Mouse (Mus musculus) E14TG2a.4 (cell line): ENCODE measurements around the gene Zfp605.
"Not testable (repeated sequence)": the region's sequence is repeated elsewhere in the genome, so short reads cannot be mapped to it uniquely, and the experiment has no call there.

Source experiments
- H3K27me3 ChIP-seq: 2 replicates; pipeline ENCODE4 v1.6.1; 2014; ENCODE audit warnings: low read length, control low read depth; ENCODE audit not compliant: insufficient read depth
- H3K36me3 ChIP-seq: 2 replicates; pipeline ENCODE4 v1.6.1; 2014; ENCODE audit warnings: low read length, control low read depth; ENCODE audit not compliant: insufficient read depth
- H3K4me1 ChIP-seq: replicated peaks from 2 replicates; pipeline ENCODE4 v1.6.1; 2014; ENCODE audit warnings: low read depth, low read length, control low read depth
- H3K4me3 ChIP-seq: replicated peaks from 2 replicates; pipeline ENCODE4 v1.5.1; 2014; ENCODE audit warnings: mild to moderate bottlenecking, low read length
- H3K9me3 ChIP-seq: 2 replicates; pipeline ENCODE4 v1.6.1; 2014; ENCODE audit warnings: low read length, control low read depth
- CTCF ChIP-seq: conservative IDR thresholded peaks from 2 replicates; pipeline ENCODE4 v1.5.1; 2014; ENCODE audit warnings: low read length
- NANOG ChIP-seq: IDR thresholded peaks from 2 replicates; pipeline ENCODE4 v1.6.1; 2014; ENCODE audit warnings: borderline replicate concordance, low read length, mixed read lengths
- POU5F1 ChIP-seq: IDR thresholded peaks from 2 replicates; pipeline ENCODE4 v1.6.1; 2014; ENCODE audit warnings: low read length, borderline replicate concordance

Gene Zfp605

DNA sequence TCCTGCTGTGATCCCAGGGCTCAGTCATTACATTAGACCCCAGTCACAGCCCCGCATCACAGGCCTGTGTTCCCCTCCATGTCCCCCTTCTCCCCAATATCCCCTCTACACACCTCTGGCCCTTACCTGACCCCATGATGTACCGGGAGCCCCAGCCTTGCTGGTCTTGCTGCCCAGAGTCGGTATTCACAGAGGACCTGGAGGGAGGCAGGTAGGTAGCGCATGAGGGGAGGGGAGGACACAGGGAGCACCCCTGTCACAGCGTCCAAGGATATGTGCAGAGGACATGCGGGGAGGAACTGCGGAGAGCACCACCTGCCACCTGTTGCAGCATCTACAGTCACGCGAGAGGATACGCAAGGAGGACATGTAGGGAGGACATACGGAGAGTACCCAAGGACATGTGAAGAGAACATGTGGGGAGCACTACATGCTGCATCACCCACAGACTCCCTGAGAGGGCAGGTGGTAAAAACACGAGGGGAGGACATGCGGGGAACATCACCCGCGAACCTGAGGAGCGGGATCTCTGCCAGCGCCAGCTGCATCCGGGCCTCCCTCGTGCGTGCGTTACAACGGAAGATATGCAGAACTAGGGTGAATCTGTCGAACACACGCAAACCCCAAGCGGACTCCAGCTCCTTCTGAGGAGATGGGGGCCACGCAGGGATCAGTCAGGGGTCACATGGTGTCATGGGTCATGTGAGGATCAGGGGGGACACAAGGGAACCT lies 3.6 kb upstream of the Zfp605 start:
- TF ChIP-seq NANOG (no peak), POU5F1 (no peak), CTCF (no peak)
- H3K27me3 ChIP-seq: no peaks in the 10 kb centered on the region
- peak overlapping the region; percentile 94 for H3K4me3 ChIP-seq
- peaks cover 50% of the 10 kb centered on the region for H3K36me3 ChIP-seq
- peaks cover 72% of the 10 kb centered on the region for H3K4me1 ChIP-seq
- no peaks in the 10 kb centered on the region for H3K9me3 ChIP-seq

DNA sequence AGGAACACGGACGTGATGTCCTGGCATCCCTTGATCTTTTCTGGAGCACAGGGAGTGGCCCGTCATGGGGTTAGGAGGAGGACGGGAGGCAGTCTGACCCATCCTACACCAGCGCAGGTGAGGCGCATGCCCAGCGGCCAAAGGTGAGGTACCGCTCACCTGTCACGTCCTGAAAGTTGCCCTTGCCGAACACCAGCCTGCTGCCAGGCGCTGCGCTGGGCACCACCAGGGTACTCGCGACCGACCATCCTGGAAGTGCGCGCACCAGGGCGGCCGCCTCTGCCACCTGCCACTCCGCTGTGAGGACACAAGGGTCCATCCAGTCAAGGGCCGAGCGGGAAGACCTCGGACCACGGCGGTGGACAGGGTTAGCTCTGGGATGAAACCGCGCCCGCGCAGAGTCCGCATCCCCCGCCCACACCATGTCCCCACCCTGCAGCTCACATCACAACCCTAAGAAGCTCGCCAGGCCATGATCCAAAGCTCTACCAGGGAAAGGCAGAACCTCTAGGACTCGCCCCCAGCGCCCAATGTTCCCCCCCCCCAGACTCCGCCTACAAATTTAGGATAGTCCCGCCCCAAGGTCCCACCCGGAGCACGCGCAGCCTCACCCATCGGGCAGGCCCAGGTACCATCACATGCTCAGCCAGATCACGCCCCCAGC lies 2.9 kb upstream of the Zfp605 start:
- H3K9me3 ChIP-seq: no peaks in the 10 kb centered on the region
- H3K27me3 ChIP-seq: no peaks in the 10 kb centered on the region
- no peak for TF ChIP-seq NANOG
- TF ChIP-seq POU5F1: no peak
- no peak for TF ChIP-seq CTCF

DNA sequence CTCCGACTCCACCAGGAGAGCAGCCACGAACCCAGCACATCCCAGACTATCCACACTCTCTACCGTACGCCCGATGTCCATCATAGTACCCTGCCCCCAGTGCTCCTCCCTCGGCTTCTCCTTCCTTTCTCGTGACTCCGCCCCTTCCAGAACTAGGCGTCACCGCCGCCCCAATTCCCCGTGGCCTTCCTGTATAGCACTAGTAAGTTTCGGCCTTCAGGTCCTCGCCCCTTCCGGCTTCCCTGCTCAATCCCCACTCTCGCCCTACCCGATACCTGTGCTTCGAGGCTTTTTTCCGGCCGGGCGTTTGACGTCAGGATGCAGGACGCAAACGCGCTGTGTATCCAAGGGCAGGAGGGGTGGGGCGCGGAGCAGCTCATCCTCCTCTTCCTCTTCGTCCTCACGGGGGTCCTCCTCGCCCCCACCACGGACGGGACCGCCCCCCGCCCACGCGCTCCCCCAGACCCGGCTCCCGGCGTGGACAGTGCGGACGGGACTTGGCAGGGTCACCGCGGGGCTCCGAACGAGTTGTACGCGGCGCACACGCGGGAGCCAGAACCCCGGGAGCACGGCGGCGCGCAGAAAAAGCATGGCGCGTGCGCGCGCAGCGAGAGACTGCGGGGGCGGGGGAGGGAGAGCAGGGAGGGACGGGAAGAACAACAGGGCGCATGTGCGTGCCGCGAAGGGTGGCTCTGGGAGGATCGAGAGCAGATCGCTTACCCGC lies 2.1 kb upstream of the Zfp605 start, which contains the start of gene Gtpbp6:
Gtpbp6 (minus strand) TSS at position 617 of the 724 bp plus-strand sequence.
- H3K9me3 ChIP-seq: no peaks in the 10 kb centered on the region
- peaks cover 50% of the 10 kb centered on the region for H3K36me3 ChIP-seq
- peak within 1 kb of the TSS; percentile 94 for H3K4me3 ChIP-seq
- peaks cover 59% of the 10 kb centered on the region for H3K4me1 ChIP-seq
- H3K27me3 ChIP-seq: no peaks in the 10 kb centered on the region
- no peak for TF ChIP-seq POU5F1
- TF ChIP-seq NANOG: no peak

More for the DNA sequence above, 2.9 kb upstream of the Zfp605 start:
- Histone ChIP-seq H3K4me1 (peaks cover 65% of the 10 kb centered on the region), H3K36me3 (peaks cover 53% of the 10 kb centered on the region), H3K4me3 (peak overlapping the region; percentile 94)

DNA sequence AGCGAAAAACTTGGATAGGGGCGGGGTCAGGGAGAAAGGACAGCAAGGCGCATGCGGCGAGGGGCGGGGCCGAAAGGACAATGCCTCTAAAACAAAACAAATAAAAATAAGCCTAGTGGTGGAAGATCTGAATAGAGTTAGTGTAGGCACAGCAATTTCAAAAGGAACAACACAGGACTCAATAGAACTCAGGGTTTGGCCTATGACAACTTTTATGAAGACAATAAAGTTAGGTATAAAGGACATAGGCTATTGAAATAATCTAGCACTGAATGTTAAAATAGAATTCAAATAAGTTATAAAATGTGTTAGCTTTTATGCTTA lies 1.6 kb upstream of the Zfp605 start:
- TF ChIP-seq CTCF: no peak
- no peak for TF ChIP-seq POU5F1
- TF ChIP-seq NANOG: no peak
- Histone ChIP-seq H3K27me3 (no peaks in the 10 kb centered on the region), H3K36me3 (peaks cover 50% of the 10 kb centered on the region), H3K9me3 (no peaks in the 10 kb centered on the region), H3K4me1 (peaks cover 54% of the 10 kb centered on the region), H3K4me3 (peak overlapping the region; percentile 94)

DNA sequence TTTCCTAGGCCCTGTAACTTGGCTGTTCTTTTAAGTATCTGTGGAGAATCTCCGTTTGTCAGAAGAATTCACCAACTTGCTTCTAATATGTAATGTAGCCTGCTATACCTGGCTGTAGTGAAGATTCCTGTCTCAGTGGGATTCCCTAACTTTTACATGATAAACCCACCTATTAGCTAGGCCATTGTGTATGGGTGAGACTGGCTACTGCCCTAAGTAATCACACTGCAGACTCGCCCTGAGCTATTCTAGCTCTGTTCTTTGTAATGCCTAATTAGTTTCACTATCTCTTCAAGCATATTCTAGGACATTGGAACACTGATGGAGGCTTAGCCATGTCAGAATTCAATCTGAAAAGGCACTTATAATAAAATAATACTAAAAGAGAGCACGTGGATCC lies 12.5 kb downstream of the Zfp605 start:
- Histone ChIP-seq H3K36me3 (peaks cover 35% of the 10 kb centered on the region), H3K4me1 (peaks cover 39% of the 10 kb centered on the region), H3K9me3 (peaks cover 25% of the 10 kb centered on the region), H3K4me3 (peak overlapping the region; percentile 41; the same call in 1 of the 2 replicates)
- peak; percentile 52; the same call in 1 of the 2 replicates for TF ChIP-seq NANOG
- not testable (repeated sequence) for H3K27me3 ChIP-seq

DNA sequence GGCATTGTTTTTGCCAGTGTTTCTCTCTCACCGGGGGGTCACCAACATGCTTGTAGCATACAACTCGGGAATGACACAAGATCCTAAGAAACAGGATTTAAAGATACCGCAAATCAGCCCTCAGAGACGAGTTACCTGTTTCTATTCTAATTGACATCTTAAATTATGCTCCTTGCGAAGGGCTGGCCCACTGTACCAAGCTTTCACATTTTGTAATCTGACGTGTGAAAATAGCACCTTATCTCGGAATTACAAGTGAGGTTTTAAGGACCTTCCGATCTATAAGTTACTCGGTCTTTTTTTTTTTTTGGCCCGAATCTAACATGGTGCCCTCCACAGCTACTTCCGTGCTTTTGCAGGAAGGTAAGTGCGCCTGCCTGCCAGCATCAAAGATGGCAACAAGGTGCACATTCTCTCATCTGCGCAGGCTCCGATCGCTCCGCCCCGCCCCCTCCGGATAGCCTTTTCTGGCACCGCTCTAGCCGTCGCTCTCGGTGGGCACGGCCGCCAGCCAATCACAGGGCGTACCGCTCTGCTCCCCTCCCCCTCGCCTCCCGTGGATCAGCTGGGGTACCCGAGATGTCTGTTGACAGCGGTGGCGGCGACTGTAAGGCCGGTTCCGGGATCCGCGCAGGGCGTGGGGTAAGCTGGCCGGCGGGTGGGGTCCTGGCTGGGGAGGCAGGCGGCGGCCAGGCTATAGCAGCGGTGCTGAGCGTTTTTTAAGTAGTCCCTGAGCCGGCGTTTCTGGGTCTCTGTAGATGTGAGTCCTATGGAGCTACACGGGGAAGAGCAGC lies 25.6 kb downstream of the Zfp605 start, which contains the start of gene Chfr:
Chfr (plus strand) TSS at position 550 of the 794 bp plus-strand sequence.
- Histone ChIP-seq H3K4me3 (peak within 1 kb of the TSS; percentile 87), H3K36me3 (peaks cover 10% of the 10 kb centered on the region; the same call in 1 of the 2 replicates), H3K9me3 (peaks cover 65% of the 10 kb centered on the region), H3K27me3 (no peaks in the 10 kb centered on the region), H3K4me1 (no peaks in the 10 kb centered on the region)
- no peak for TF ChIP-seq POU5F1
- no peak for TF ChIP-seq NANOG
- no peak for TF ChIP-seq CTCF

DNA sequence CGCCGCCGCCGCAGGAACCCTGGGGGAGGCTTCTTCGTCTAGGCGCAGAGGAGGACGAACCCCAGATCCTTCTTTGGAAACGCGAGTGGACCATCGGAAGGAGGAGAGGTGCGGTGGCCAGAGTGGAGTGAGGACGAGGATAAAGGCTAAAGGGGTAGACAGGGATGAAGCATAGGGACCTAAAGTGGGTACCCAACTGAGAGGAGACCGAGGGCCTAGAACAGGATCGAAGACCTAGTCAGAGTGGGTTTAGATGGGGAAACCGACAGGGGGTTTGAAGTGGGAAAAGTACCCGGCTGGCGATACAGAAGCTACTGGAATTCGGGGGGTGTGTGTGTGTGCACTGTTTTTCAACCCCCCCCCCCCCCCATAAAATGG lies 26.2 kb downstream of the Zfp605 start:
- Histone ChIP-seq H3K36me3 (peaks cover 5% of the 10 kb centered on the region; the same call in 1 of the 2 replicates), H3K9me3 (peaks cover 59% of the 10 kb centered on the region), H3K4me1 (no peaks in the 10 kb centered on the region), H3K27me3 (no peaks in the 10 kb centered on the region), H3K4me3 (peak overlapping the region; percentile 87)
- TF ChIP-seq POU5F1 (no peak), NANOG (no peak), CTCF (no peak)

DNA sequence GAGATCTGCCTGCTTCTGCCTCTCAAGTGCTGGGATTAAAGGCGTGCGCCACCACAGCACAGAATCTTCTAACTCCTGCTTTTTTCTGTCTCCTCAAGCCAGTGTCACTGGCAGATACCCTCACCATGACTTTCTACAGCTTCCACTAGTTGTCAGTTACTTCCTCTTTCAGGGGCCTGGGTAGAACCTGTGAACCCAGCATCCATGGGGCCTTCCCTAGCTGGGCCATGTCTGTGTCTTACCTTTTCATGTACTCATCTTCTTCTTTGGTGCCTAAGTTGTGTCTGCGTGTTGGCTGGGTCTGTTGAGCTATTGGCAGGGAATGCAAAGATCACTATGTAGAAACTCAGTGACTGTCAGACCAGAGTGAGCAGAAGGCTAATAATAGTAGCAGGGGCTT lies 27.9 kb downstream of the Zfp605 start:
- Histone ChIP-seq H3K4me1 (peaks cover 6% of the 10 kb centered on the region; the same call in 1 of the 2 replicates), H3K36me3 (peaks cover 5% of the 10 kb centered on the region; the same call in 1 of the 2 replicates), H3K27me3 (no peaks in the 10 kb centered on the region), H3K9me3 (peaks cover 44% of the 10 kb centered on the region), H3K4me3 (no peak overlapping the region)
- no peak for TF ChIP-seq CTCF
- no peak for TF ChIP-seq NANOG
- TF ChIP-seq POU5F1: no peak
